In the genomic region with DNA sequence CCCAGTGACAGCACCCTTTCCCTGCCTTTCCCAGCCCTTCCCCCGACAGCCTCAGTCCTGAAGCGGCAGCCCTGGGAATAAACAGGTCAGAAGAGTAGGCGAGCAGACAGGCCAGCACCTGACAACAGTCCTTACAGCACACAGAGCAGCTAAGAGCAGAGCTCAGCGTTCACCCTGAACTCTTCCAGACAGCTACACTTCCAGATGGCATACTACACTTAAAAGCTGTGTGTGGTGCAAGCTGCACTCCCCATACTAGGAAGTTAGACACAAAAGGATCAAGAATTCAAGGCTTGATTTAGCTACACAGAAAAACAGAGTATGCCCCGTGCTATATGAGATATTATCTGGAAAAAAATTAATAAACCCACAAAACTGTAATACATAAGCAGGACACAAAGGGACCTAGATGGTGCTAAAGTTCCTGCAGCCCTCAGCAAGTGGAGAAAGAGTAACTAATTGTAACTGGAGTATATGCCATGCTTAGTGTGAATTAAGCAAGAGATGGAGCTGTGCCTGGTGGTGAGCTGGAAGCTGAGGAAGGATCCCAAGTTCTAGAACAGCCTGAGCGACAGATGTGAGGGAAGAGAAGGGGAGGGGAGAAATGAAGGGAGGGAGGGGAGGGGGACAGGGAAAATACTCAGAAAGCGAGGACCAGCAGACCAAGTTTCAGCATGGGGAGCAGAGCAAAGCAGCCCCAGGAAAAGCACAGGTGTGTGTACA, we compare ENCODE assay signal across 14 mouse cellular contexts. TPM values are rescaled to one million over a fixed set of nuclear protein-coding genes. Genes with fewer than 3 reads are reported as not detected.
"Had no signal": no experiment of that assay in that cellular context is flagged by ENCODE, and none has a peak within 500 bp of the region (broad histone marks: within the 10 kb centered on the region; RNA-seq: fewer than 3 reads in every experiment).

No protein-coding gene starts in this region.

- H3K4me2 ChIP-seq: limb, embryonic 12.5 days; liver, embryonic 12.5 days; liver, embryonic 15.5 days; lung, embryonic 15.5 days; midbrain, embryonic 15.5 days; neural tube, embryonic 12.5 days; neural tube, embryonic 15.5 days had no signal

- DNase-seq: layer of hippocampus, postnatal 36 days had no signal

- H3K36me3 ChIP-seq: limb, embryonic 12.5 days; liver, embryonic 12.5 days; liver, embryonic 15.5 days; lung, embryonic 15.5 days; midbrain, embryonic 10.5 days; midbrain, embryonic 15.5 days; neural tube, embryonic 12.5 days; neural tube, embryonic 15.5 days had no signal

- H3K27ac ChIP-seq: kidney, postnatal 0 days; left cerebral cortex, adult 2 months; limb, embryonic 12.5 days; liver, embryonic 12.5 days; liver, embryonic 15.5 days; lung, embryonic 15.5 days; midbrain, embryonic 10.5 days; midbrain, embryonic 15.5 days; neural tube, embryonic 12.5 days; neural tube, embryonic 15.5 days; stomach, postnatal 0 days had no signal

- H3K4me3 ChIP-seq: left cerebral cortex, adult 2 months; limb, embryonic 12.5 days; liver, embryonic 12.5 days; liver, embryonic 15.5 days; lung, embryonic 15.5 days; megakaryocyte, embryonic 14.5 days; midbrain, embryonic 10.5 days; midbrain, embryonic 15.5 days; neural tube, embryonic 12.5 days; neural tube, embryonic 15.5 days had no signal

- H3K9me3 ChIP-seq: limb, embryonic 12.5 days; liver, embryonic 12.5 days; liver, embryonic 15.5 days; lung, embryonic 15.5 days; midbrain, embryonic 10.5 days; midbrain, embryonic 15.5 days; neural tube, embryonic 12.5 days; neural tube, embryonic 15.5 days had no signal

- H3K4me1 ChIP-seq: limb, embryonic 12.5 days; liver, embryonic 12.5 days; liver, embryonic 15.5 days; lung, embryonic 15.5 days; midbrain, embryonic 10.5 days; midbrain, embryonic 15.5 days; neural tube, embryonic 12.5 days; neural tube, embryonic 15.5 days had no signal

- H3K27me3 ChIP-seq: limb, embryonic 12.5 days; liver, embryonic 12.5 days; liver, embryonic 15.5 days; lung, embryonic 15.5 days; midbrain, embryonic 15.5 days; neural tube, embryonic 12.5 days; neural tube, embryonic 15.5 days had no signal

- ATAC-seq: liver, embryonic 12.5 days; midbrain, embryonic 15.5 days had no signal

- H3K9ac ChIP-seq: limb, embryonic 12.5 days; liver, embryonic 12.5 days; liver, embryonic 15.5 days; lung, embryonic 15.5 days; midbrain, embryonic 15.5 days; neural tube, embryonic 12.5 days; neural tube, embryonic 15.5 days had no signal

RNA-seq across cellular contexts. Expression of gene Ccdc13, which starts 9.8 kb away (rescaled TPM):
- polyA plus RNA-seq: liver, embryonic 12.5 days; liver, embryonic 15.5 days had no signal

RNA-seq across cellular contexts. Expression of gene Hhatl, which starts 37.1 kb away (rescaled TPM):
- polyA plus RNA-seq: kidney, embryonic 14.5 days; liver, embryonic 12.5 days; midbrain, embryonic 10.5 days; neural tube, embryonic 12.5 days had no signal

RNA-seq across cellular contexts. Expression of gene Klhl40, which starts 52.0 kb away (rescaled TPM):
- polyA plus RNA-seq: kidney, postnatal 0 days had no signal
